Mouse (Mus musculus): Measurements from ENCODE around the gene Ccr6.

DNA sequence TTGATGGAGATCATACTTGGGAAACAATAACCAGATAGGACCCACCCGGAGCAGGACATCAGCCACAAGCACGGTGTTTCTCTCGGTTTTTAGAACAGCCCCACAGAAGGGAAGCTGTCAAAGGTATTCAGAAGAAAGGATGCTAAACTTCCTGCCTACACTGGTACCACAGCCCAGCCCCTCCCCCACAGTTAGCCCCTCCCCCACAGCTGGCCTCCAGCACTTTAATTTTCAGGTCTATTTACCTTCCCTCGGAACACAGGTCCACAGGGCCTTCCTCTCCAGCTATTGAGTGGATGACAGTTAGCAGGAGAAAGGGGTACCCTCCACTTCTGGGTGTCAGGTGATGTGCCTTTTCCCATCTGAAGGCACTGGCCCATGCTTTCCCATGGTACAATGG is 4.7 kb downstream of the Ccr6 start:
- TF ChIP-seq CTCF (IDR thresholded peaks at IDR 0.05; ENCODE audit: control insufficient read depth, insufficient read depth, low read length) (no peak), POLR2A (IDR thresholded peaks at IDR 0.05; ENCODE audit: borderline replicate concordance, control insufficient read depth, low read depth, low read length) (no peak)

All from bone marrow, adult 2 months (tissue).